Mouse (Mus musculus): ENCODE measurements around the gene Snrk. TPM values are rescaled to one million over a fixed set of nuclear protein-coding genes. Genes with fewer than 3 reads are reported as not detected.

Gene Snrk
- polyA plus RNA-seq, 1 experiment, result 49.0 TPM

GRCm38 (mm10) chr9:122117692-122118529, 845 bp downstream of the Snrk start:
- Histone ChIP-seq H3K27me3 (replicated peaks; ENCODE audit: control insufficient read depth, insufficient read depth, low read length) (no peaks in the 10 kb centered on the region), H3K4me1 (ENCODE audit: control insufficient read depth, insufficient read depth, low read length) (peaks cover 8% of the 10 kb centered on the region; the same call in 1 of the 2 replicates), H3K4me3 (ENCODE audit: insufficient read depth, low read depth, low read length) (peak overlapping the region; percentile 92), H3K27ac (ENCODE audit: insufficient read depth, low read depth, low read length) (peak overlapping the region; percentile 89), H3K36me3 (ENCODE audit: control insufficient read depth, insufficient read depth, low read length) (no peaks in the 10 kb centered on the region)
- peak; percentile 54 for DNase-seq
- 1% methylated on average over 40 of the region's 40 CpGs for WGBS
- TF ChIP-seq POLR2A (IDR thresholded peaks at IDR 0.05; ENCODE audit: low read depth, low read length) (no peak), CTCF (conservative IDR thresholded peaks at IDR 0.05; ENCODE audit: insufficient read depth, insufficient read length, low read depth, low read length) (no peak)

DNA sequence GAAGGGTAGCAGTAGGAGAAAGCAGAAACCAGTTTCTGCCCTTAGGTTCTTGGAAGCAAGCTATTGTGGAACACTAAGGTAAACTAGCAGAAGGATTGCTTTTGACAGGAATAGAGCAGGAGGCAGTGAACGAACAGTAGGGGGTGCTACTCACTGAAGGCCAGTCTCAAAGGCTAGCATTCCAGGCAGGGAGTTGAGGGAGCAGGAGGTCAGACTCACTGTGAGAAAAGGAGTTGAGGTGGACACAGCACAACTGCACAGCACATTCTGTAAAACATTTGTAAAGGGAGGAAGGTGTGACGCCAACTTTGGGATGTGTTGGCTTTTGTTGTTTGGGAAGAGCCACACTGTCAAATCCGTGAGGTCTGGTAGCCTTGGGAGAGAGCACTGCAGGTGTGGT, 3.0 kb downstream of the Snrk start:
- no peak for TF ChIP-seq POLR2A (IDR thresholded peaks at IDR 0.05; ENCODE audit: low read depth, low read length)
- peak; percentile 98 for TF ChIP-seq CTCF (conservative IDR thresholded peaks at IDR 0.05; ENCODE audit: insufficient read depth, insufficient read length, low read depth, low read length)
- WGBS, result 29% methylated on average over 3 of the region's 3 CpGs
- DNase-seq, result peak; percentile 87
- H3K4me3 ChIP-seq (ENCODE audit: insufficient read depth, low read depth, low read length), result no peak overlapping the region
- no peaks in the 10 kb centered on the region for H3K27me3 ChIP-seq (replicated peaks; ENCODE audit: control insufficient read depth, insufficient read depth, low read length)
- peaks cover 8% of the 10 kb centered on the region; the same call in 1 of the 2 replicates for H3K4me1 ChIP-seq (ENCODE audit: control insufficient read depth, insufficient read depth, low read length)
- peak overlapping the region; percentile 1; the same call in 1 of the 2 replicates for H3K27ac ChIP-seq (ENCODE audit: insufficient read depth, low read depth, low read length)
- H3K36me3 ChIP-seq (ENCODE audit: control insufficient read depth, insufficient read depth, low read length), result no peaks in the 10 kb centered on the region

DNA sequence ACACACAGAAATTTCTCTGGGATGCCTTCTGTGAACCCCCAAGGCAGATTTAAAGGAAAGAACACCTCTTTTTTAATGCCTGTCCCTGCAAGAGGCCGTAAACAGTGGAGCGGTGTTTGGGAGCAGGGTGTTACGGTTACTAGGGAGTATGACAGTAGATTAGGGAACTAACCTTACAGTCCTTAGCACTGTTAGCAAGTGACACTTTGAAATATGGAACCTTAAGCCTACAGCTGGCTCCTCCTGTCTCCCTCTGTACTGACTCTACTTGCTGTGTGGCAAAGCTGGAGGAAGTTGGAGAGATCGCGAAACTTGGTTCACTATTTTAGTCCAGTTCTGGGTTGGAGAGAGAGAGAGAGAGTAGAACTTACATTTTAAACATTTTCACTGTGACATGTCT, 5.0 kb downstream of the Snrk start:
- peaks cover 13% of the 10 kb centered on the region; the same call in 1 of the 2 replicates for H3K4me1 ChIP-seq (ENCODE audit: control insufficient read depth, insufficient read depth, low read length)
- 67% methylated on average over 5 of the region's 5 CpGs for WGBS
- H3K27ac ChIP-seq (ENCODE audit: insufficient read depth, low read depth, low read length), result no peak overlapping the region
- no peak overlapping the region for H3K4me3 ChIP-seq (ENCODE audit: insufficient read depth, low read depth, low read length)
- no peak for TF ChIP-seq CTCF (conservative IDR thresholded peaks at IDR 0.05; ENCODE audit: insufficient read depth, insufficient read length, low read depth, low read length)
- TF ChIP-seq POLR2A (IDR thresholded peaks at IDR 0.05; ENCODE audit: low read depth, low read length), result no peak
- no peaks in the 10 kb centered on the region for H3K27me3 ChIP-seq (replicated peaks; ENCODE audit: control insufficient read depth, insufficient read depth, low read length)
- H3K36me3 ChIP-seq (ENCODE audit: control insufficient read depth, insufficient read depth, low read length), result no peaks in the 10 kb centered on the region
- DNase-seq, result no peak

- no peak overlapping the region for H3K4me3 ChIP-seq (ENCODE audit: insufficient read depth, low read depth, low read length)
- no peaks in the 10 kb centered on the region for H3K27me3 ChIP-seq (replicated peaks; ENCODE audit: control insufficient read depth, insufficient read depth, low read length)
- H3K4me1 ChIP-seq (ENCODE audit: control insufficient read depth, insufficient read depth, low read length), result peaks cover 19% of the 10 kb centered on the region; the same call in 1 of the 2 replicates
- TF ChIP-seq POLR2A (IDR thresholded peaks at IDR 0.05; ENCODE audit: low read depth, low read length), result no peak
- no peak for TF ChIP-seq CTCF (conservative IDR thresholded peaks at IDR 0.05; ENCODE audit: insufficient read depth, insufficient read length, low read depth, low read length)
- H3K27ac ChIP-seq (ENCODE audit: insufficient read depth, low read depth, low read length), result peak overlapping the region; percentile 5; the same call in 1 of the 2 replicates
- H3K36me3 ChIP-seq (ENCODE audit: control insufficient read depth, insufficient read depth, low read length), result no peaks in the 10 kb centered on the region
- DNase-seq, result no peak
- WGBS, result 63% methylated on average over 5 of the region's 5 CpGs
Measured at GRCm38 (mm10) chr9:122123181-122123580, 6.1 kb downstream of the Snrk start.

GRCm38 (mm10) chr9:122125723-122126290, 8.7 kb downstream of the Snrk start:
- DNase-seq, result no peak
- Histone ChIP-seq H3K4me1 (ENCODE audit: control insufficient read depth, insufficient read depth, low read length) (peaks cover 22% of the 10 kb centered on the region), H3K27me3 (replicated peaks; ENCODE audit: control insufficient read depth, insufficient read depth, low read length) (no peaks in the 10 kb centered on the region), H3K27ac (ENCODE audit: insufficient read depth, low read depth, low read length) (no peak overlapping the region), H3K36me3 (ENCODE audit: control insufficient read depth, insufficient read depth, low read length) (no peaks in the 10 kb centered on the region), H3K4me3 (ENCODE audit: insufficient read depth, low read depth, low read length) (no peak overlapping the region)
- no peak for TF ChIP-seq CTCF (conservative IDR thresholded peaks at IDR 0.05; ENCODE audit: insufficient read depth, insufficient read length, low read depth, low read length)
- TF ChIP-seq POLR2A (IDR thresholded peaks at IDR 0.05; ENCODE audit: low read depth, low read length), result no peak
- 73% methylated on average over 5 of the region's 5 CpGs for WGBS

DNA sequence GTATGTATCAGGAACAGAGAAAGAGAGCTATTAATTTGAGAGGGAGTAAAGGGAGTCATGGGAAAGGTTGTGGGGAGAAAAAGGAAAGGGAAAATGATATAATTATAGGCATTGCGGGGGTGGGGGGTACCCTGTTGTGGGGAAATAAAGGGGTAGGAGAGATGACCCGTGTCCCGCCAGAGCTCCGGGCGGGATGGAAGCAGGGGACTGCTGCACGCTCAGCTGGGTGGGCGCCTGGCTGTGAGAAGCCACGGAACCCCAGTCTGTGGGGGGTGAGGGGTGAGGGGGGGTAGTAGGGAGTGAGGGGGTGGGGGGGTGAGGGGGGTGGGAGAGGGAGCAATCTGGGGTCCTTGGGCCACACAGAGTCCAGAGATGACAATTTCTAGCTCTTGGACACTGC, 9.7 kb downstream of the Snrk start:
- H3K4me1 ChIP-seq (ENCODE audit: control insufficient read depth, insufficient read depth, low read length), result peaks cover 27% of the 10 kb centered on the region
- H3K36me3 ChIP-seq (ENCODE audit: control insufficient read depth, insufficient read depth, low read length), result no peaks in the 10 kb centered on the region
- no peak overlapping the region for H3K4me3 ChIP-seq (ENCODE audit: insufficient read depth, low read depth, low read length)
- DNase-seq, result no peak
- 64% methylated on average over 8 of the region's 8 CpGs for WGBS
- TF ChIP-seq POLR2A (IDR thresholded peaks at IDR 0.05; ENCODE audit: low read depth, low read length), result no peak
- TF ChIP-seq CTCF (conservative IDR thresholded peaks at IDR 0.05; ENCODE audit: insufficient read depth, insufficient read length, low read depth, low read length), result no peak
- H3K27ac ChIP-seq (ENCODE audit: insufficient read depth, low read depth, low read length), result no peak overlapping the region
- no peaks in the 10 kb centered on the region for H3K27me3 ChIP-seq (replicated peaks; ENCODE audit: control insufficient read depth, insufficient read depth, low read length)

DNA sequence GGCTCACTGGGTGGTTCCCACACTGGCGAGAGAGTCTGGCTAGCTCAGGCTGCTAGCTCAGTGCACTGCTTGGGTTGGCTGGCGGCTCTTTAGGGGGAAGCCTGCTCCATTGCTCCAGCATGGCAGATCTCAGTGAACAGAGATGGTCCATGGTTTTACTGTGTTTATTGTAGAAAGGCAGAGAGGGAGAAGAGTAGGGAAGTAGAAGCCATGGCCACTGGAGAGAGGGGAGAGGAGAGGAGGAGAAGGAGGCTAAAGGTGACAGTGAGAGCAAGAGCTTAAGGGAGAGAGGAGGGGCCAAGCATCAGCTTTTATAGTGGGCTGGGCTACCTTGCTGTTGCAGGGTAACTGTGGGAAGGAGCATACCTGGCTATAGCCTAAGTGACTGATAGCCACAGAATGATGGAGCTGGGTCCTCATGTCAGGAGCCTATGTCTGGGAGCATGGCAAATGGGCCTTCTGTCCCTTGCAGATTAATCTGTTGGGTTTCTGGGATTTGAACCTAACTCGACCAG, 10.3 kb downstream of the Snrk start:
- Histone ChIP-seq H3K27me3 (replicated peaks; ENCODE audit: control insufficient read depth, insufficient read depth, low read length) (no peaks in the 10 kb centered on the region), H3K4me1 (ENCODE audit: control insufficient read depth, insufficient read depth, low read length) (peaks cover 27% of the 10 kb centered on the region), H3K4me3 (ENCODE audit: insufficient read depth, low read depth, low read length) (no peak overlapping the region), H3K36me3 (ENCODE audit: control insufficient read depth, insufficient read depth, low read length) (no peaks in the 10 kb centered on the region), H3K27ac (ENCODE audit: insufficient read depth, low read depth, low read length) (no peak overlapping the region)
- DNase-seq, result no peak
- WGBS, result 66% methylated on average over 3 of the region's 3 CpGs
- no peak for TF ChIP-seq POLR2A (IDR thresholded peaks at IDR 0.05; ENCODE audit: low read depth, low read length)
- no peak for TF ChIP-seq CTCF (conservative IDR thresholded peaks at IDR 0.05; ENCODE audit: insufficient read depth, insufficient read length, low read depth, low read length)

Measured in kidney, adult 2 months (tissue).